In the genomic region with DNA sequence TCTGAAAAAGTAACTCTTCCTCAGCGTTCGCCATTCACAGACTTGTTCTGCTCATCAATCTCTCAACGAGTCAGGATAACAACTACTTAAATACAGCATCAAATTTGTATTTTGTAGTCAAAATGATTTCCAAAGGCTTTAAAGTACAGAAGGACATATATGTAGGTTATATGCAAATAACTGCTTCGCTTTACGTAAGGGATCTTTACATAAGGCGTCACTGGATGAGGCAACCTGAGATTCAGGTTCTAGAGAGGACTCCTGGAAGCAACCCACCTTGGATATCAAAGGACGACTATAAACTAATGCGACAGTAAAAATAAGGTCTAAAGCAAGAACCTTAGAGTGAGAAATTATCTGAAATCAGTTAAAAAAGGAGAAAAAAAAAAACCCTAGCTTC, we compare ENCODE assay signal across 10 mouse cellular contexts. TPM values are rescaled to one million over a fixed set of nuclear protein-coding genes. Genes with fewer than 3 reads are reported as not detected.
DNase-seq lines count a peak whose midpoint lies in the region; ATAC-seq lines count a peak whose summit lies in the region.
"Had no signal": no experiment of that assay in that cellular context is flagged by ENCODE, and none has a peak within 500 bp of the region (broad histone marks: within the 10 kb centered on the region; RNA-seq: fewer than 3 reads in every experiment).

No protein-coding gene starts in this region.

- peak overlapping the region; percentile 12; the same call in 1 of the 2 replicates for H3K4me2 ChIP-seq in liver, embryonic 13.5 days
- peak overlapping the region; percentile 83 for H3K4me2 ChIP-seq in forebrain, embryonic 12.5 days
- peak overlapping the region; percentile 74 for H3K4me2 ChIP-seq in intestine, embryonic 15.5 days (replicated peaks)
- peak overlapping the region; percentile 92 for H3K4me2 ChIP-seq in neural tube, embryonic 13.5 days

- no peaks in the 10 kb centered on the region for H3K4me1 ChIP-seq in liver, embryonic 13.5 days (replicated peaks)
- H3K4me1 ChIP-seq in forebrain, embryonic 12.5 days: peaks cover 10% of the 10 kb centered on the region
- 0 out of 2 replicates have a peak, but pooled peaks cover 3% of the 10 kb centered on the region for H3K4me1 ChIP-seq in intestine, embryonic 15.5 days (replicated peaks)
- H3K4me1 ChIP-seq in neural tube, embryonic 13.5 days (replicated peaks): peaks cover 28% of the 10 kb centered on the region

- intact Hi-C loops in gastrocnemius, postnatal 36 days (cut with DNase I): loop anchor here (5.0 kb wide), 1 partner anchor 36 kb away; a partner anchor contains a TSS

- no peaks in the 10 kb centered on the region for H3K36me3 ChIP-seq in liver, embryonic 13.5 days
- no peaks in the 10 kb centered on the region for H3K36me3 ChIP-seq in forebrain, embryonic 12.5 days (replicated peaks)
- H3K36me3 ChIP-seq in intestine, embryonic 15.5 days: no peaks in the 10 kb centered on the region
- H3K36me3 ChIP-seq in neural tube, embryonic 13.5 days: no peaks in the 10 kb centered on the region

- ATAC-seq in liver, embryonic 13.5 days (ENCODE audit: low read depth): no peak
- no peak for ATAC-seq in forebrain, embryonic 12.5 days (ENCODE audit: low FRiP score)
- ATAC-seq in intestine, embryonic 15.5 days: no peak
- ATAC-seq in neural tube, embryonic 13.5 days (ENCODE audit: low read depth): no peak

- peaks cover 46% of the 10 kb centered on the region for H3K27me3 ChIP-seq in liver, embryonic 13.5 days
- peaks cover 4% of the 10 kb centered on the region for H3K27me3 ChIP-seq in forebrain, embryonic 12.5 days
- no peaks in the 10 kb centered on the region for H3K27me3 ChIP-seq in intestine, embryonic 15.5 days (replicated peaks)
- H3K27me3 ChIP-seq in neural tube, embryonic 13.5 days: no peaks in the 10 kb centered on the region

- WGBS in liver, embryonic 13.5 days (ENCODE audit: insufficient replicate concordance): 61% methylated on average over 8 of the region's 8 CpGs
- WGBS in forebrain, embryonic 12.5 days: 74% methylated on average over 8 of the region's 8 CpGs
- 67% methylated on average over 8 of the region's 8 CpGs for WGBS in intestine, embryonic 15.5 days
- 70% methylated on average over 8 of the region's 8 CpGs for WGBS in neural tube, embryonic 13.5 days

- peak overlapping the region; percentile 61; the same call in 1 of the 2 replicates for H3K4me3 ChIP-seq in liver, embryonic 13.5 days (replicated peaks)
- no peak overlapping the region for H3K4me3 ChIP-seq in forebrain, embryonic 12.5 days (replicated peaks)
- H3K4me3 ChIP-seq in intestine, embryonic 15.5 days (replicated peaks): peak overlapping the region; percentile 78
- H3K4me3 ChIP-seq in neural tube, embryonic 13.5 days: peak overlapping the region; percentile 72

- no peaks in the 10 kb centered on the region for H3K9me3 ChIP-seq in liver, embryonic 13.5 days (replicated peaks)
- H3K9me3 ChIP-seq in forebrain, embryonic 12.5 days: no peaks in the 10 kb centered on the region
- H3K9me3 ChIP-seq in intestine, embryonic 15.5 days: no peaks in the 10 kb centered on the region
- H3K9me3 ChIP-seq in neural tube, embryonic 13.5 days: no peaks in the 10 kb centered on the region

- DNase-seq in liver, embryonic 13.5 days: no peak
- DNase-seq in liver: no peak
- no peak for DNase-seq in gastrocnemius, postnatal 36 days
- DNase-seq in right cerebral cortex, postnatal 4 days: no peak
- DNase-seq in kidney, adult 18-20 months: no peak
- DNase-seq: cerebellum, postnatal 25 days; lung, postnatal 36 days had no signal

- no peak overlapping the region for H3K9ac ChIP-seq in liver, embryonic 13.5 days
- no peak overlapping the region for H3K9ac ChIP-seq in forebrain, embryonic 12.5 days
- H3K9ac ChIP-seq in intestine, embryonic 15.5 days: no peak overlapping the region
- peak overlapping the region; percentile 86 for H3K9ac ChIP-seq in neural tube, embryonic 13.5 days

- H3K27ac ChIP-seq in liver, embryonic 13.5 days: no peak overlapping the region
- no peak overlapping the region for H3K27ac ChIP-seq in forebrain, embryonic 12.5 days
- no peak overlapping the region for H3K27ac ChIP-seq in intestine, embryonic 15.5 days
- H3K27ac ChIP-seq in neural tube, embryonic 13.5 days (replicated peaks): no peak overlapping the region

RNA-seq across cellular contexts. Expression of a gene that starts 1.5 kb away (rescaled TPM):
- 0.88 and 1.1 TPM in 2 replicates for polyA plus RNA-seq in liver, embryonic 13.5 days (2015; fragmentation: Nextera tagmentation; extraction: Ambion mirVana)
- polyA plus RNA-seq in forebrain, embryonic 12.5 days (2016; fragmentation: Nextera tagmentation; extraction: Ambion mirVana): 6.9 and 7.1 TPM in 2 replicates
- 10.2 and 10.8 TPM in 2 replicates for polyA plus RNA-seq in intestine, embryonic 15.5 days (2015; fragmentation: Nextera tagmentation; extraction: Ambion mirVana)
- 6.6 and 7.8 TPM in 2 replicates for polyA plus RNA-seq in neural tube, embryonic 13.5 days (2015; fragmentation: Nextera tagmentation; extraction: Ambion mirVana)
- total RNA-seq in gastrocnemius, postnatal 36 days (2021): 10 to 100 TPM; 12.1 to 12.4 TPM

RNA-seq across cellular contexts. Expression of a gene that starts 37.3 kb away (rescaled TPM):
- 22.3 and 22.5 TPM in 2 replicates for polyA plus RNA-seq in liver, embryonic 13.5 days (2015; fragmentation: Nextera tagmentation; extraction: Ambion mirVana)
- 76.1 and 82.4 TPM in 2 replicates for polyA plus RNA-seq in forebrain, embryonic 12.5 days (2016; fragmentation: Nextera tagmentation; extraction: Ambion mirVana)
- 46.8 and 46.9 TPM in 2 replicates for polyA plus RNA-seq in intestine, embryonic 15.5 days (2015; fragmentation: Nextera tagmentation; extraction: Ambion mirVana)
- polyA plus RNA-seq in neural tube, embryonic 13.5 days (2015; fragmentation: Nextera tagmentation; extraction: Ambion mirVana): 75.4 and 84.9 TPM in 2 replicates
- total RNA-seq in gastrocnemius, postnatal 36 days (2021): 10 to 100 TPM; 16.0 to 16.8 TPM

Comparison
In these comparisons a context has a peak if more than half of its experiments do, and no peak if none do; other contexts are left out.
1. H3K4me2 ChIP-seq: peak in every context shown above with its lines; median percentile 92 in neural tube, embryonic 13.5 days; 83 in forebrain, embryonic 12.5 days; 74 in intestine, embryonic 15.5 days; 12 in liver, embryonic 13.5 days.